Mouse (Mus musculus): ENCODE data around the gene 4921536K21Rik.

DNA sequence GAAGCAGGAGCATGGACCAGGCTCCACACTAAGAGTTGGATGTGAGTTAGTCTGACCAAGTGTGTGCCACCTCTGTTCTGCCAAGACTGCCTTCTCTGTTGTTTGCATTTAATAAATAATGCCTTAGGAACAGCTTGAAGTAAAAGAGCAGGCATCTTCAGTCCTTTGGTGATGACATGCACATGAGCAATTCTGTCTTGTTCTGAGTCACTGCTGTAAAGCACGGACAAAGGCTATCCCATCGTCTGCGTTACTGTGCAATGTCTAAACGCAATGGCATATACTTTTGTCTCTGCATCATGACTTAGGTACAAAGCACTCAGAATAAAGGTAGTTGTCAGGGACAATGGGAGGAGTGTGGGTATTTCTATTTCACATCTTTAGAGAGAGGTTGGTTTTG lies 35.1 kb downstream of the 4921536K21Rik start:
- no peak for TF ChIP-seq POLR2A (IDR thresholded peaks at IDR 0.05; ENCODE audit: borderline replicate concordance, low read depth, low read length)
- TF ChIP-seq CTCF (IDR thresholded peaks at IDR 0.05; ENCODE audit: low read depth, low read length), result no peak
